Mouse (Mus musculus) CH12.LX (cell line): ENCODE measurements around the gene Slc7a7.

ENCODE experiments used
- BHLHE40 ChIP-seq: IDR thresholded peaks from 2 replicates; pipeline ENCODE4 v1.6.1; 2011; ENCODE audit warnings: mild to moderate bottlenecking, low read depth, low read length, improper control_type of control experiment
- CTCF ChIP-seq, 2 experiments: IDR thresholded peaks in 1 of 2; conservative IDR thresholded peaks in 1 of 2; 2 replicates each; pipeline ENCODE4 v1.5.1; 2011 to 2012; ENCODE audit warnings: low read depth in 2 of 2, low read length in 2 of 2, improper control_type of control experiment in 1 of 2, inconsistent platforms in 1 of 2, mild to moderate bottlenecking in 1 of 2, moderate library complexity in 1 of 2
- EP300 ChIP-seq: IDR thresholded peaks from 2 replicates; pipeline ENCODE4 v1.6.1; 2011; ENCODE audit warnings: low read length, improper control_type of control experiment
- GABPA ChIP-seq: IDR thresholded peaks from 2 replicates; pipeline ENCODE4 v1.6.1; 2012; ENCODE audit warnings: low read depth, low read length, improper control_type of control experiment, inconsistent platforms; ENCODE audit not compliant: insufficient replicate concordance
- HCFC1 ChIP-seq: IDR thresholded peaks from 2 replicates; pipeline ENCODE4 v1.6.1; 2012; ENCODE audit warnings: low read depth, mild to moderate bottlenecking, inconsistent platforms, low read length, improper control_type of control experiment
- MAFK ChIP-seq: IDR thresholded peaks from 2 replicates; pipeline ENCODE4 v1.6.1; 2011; ENCODE audit warnings: low read length, improper control_type of control experiment; ENCODE audit not compliant: insufficient replicate concordance
- NRF1 ChIP-seq: IDR thresholded peaks from 2 replicates; pipeline ENCODE4 v1.6.1; 2014; ENCODE audit warnings: low read depth, mild to moderate bottlenecking, inconsistent platforms, low read length, improper control_type of control experiment, moderate library complexity
- POLR2A ChIP-seq: IDR thresholded peaks from 2 replicates; pipeline ENCODE4 v1.6.1; 2011; ENCODE audit warnings: low read depth, mild to moderate bottlenecking, improper control_type of control experiment, low read length
- POLR2AphosphoS2 ChIP-seq: IDR thresholded peaks from 2 replicates; pipeline ENCODE4 v1.6.1; 2011; ENCODE audit warnings: low read depth, low read length, improper control_type of control experiment
- SIN3A ChIP-seq: IDR thresholded peaks from 2 replicates; pipeline ENCODE4 v1.6.1; 2012; ENCODE audit warnings: low read length, improper control_type of control experiment, inconsistent platforms
- TBP ChIP-seq: conservative IDR thresholded peaks from 2 replicates; pipeline ENCODE4 v1.6.1; 2011; ENCODE audit warnings: low read depth, low read length, improper control_type of control experiment
- UBTF ChIP-seq: IDR thresholded peaks from 2 replicates; pipeline ENCODE4 v1.6.1; 2012; ENCODE audit warnings: low read depth, mild to moderate bottlenecking, inconsistent platforms, low read length, improper control_type of control experiment, moderate library complexity

DNA sequence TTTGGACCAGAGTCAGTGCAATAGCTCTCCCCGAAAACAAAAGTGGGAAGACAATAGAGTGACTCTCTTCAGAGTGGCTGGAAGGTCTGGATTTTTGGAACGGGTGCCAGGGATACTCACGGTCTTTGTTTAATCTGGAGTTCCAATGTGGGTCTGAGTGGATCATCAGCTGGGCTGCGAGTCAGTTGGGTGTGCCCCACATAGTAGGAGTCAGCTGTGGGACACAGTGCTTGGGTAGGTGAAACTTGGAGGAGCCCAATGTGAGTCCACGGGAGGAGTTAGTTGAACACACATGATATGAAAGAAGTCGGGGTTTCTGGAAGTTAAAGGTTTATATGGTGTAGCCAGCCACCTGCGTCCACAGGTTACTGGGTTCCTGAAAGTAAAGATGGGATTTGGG lies 76.7 kb downstream of the Slc7a7 start:
- TF ChIP-seq MAFK (no peak), CTCF (conservative IDR thresholded peaks at IDR 0.05 in 1 of 2, IDR thresholded peaks at IDR 0.05 in 1 of 2; ENCODE audit: low read depth in 2 of 2, low read length in 2 of 2) (no peak), POLR2A (no peak), NRF1 (no peak), HCFC1 (no peak), POLR2AphosphoS2 (no peak), SIN3A (no peak), EP300 (no peak), UBTF (no peak), TBP (no peak), BHLHE40 (no peak), GABPA (no peak)
